Mouse (Mus musculus): ENCODE data around the gene Trp53tg5.

Gene Trp53tg5

DNA sequence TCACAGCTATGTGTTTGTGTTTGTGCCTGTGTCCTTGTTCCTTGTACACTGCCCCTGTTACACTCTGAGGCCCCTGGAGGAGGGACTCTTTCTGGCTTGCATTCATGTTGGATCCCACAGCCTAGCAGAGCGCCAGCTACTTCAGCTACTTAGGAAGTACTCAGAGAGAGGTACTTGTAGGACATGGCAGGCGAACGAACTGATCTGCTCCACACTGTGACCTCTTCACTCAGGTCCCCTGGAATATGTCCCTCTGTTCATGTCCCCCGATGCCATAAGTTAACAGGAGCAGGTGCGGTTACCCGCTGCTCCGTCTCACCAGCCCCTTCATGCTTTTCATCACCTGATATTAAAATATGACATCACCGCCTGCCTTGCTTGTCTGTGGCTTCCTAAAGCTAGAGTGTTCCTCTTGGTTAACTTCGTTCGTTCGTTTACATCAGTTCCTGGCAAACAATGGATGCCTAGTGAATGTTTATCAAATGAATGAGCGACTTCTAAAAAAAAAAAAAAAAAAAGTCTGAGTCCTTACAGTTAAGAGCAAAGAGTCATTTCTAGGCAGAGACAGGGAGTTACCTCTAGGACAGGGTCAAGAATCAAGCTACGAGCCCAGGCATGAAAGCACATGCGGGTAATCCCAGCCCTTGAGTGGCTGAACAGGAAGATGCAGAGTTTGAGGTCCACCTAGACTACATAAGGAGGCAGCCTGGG, 20.3 kb downstream of the Trp53tg5 start:
- intact Hi-C loops (cut with DNase I) = no loop called here

DNA sequence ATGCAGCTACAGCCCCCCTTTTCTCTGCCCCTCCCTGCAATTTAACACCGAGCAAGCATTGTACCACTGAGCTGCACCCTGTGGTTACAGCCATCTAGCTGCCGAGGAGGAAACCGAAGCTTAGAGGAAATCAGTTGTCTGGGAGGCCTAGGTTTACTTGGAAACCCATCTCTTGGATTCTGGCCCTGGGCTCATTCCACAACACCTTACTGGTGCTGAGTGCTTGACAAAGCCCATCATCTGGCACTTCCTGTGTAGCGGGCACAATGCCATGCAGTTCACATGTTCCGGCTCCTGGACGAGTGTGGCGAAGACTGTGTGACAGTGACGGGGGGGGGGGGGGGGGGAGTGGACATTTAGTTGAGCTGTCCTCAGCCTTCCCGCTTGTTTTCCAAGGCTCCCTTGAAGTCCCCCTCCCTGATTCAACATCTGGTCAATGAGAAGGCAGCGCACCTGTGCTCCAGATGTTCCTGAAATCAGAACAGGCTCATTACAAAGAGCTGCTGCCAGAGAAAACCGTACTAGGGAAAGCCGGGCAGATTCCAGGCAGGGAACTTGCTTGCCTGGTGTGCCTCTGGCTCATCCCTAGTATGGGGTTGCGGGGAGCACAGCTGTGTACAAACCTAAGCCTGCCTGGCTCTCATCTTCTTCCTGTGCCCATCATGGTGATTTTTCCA, 21.4 kb downstream of the Trp53tg5 start:
- intact Hi-C loops (cut with DNase I) = no loop called here

DNA sequence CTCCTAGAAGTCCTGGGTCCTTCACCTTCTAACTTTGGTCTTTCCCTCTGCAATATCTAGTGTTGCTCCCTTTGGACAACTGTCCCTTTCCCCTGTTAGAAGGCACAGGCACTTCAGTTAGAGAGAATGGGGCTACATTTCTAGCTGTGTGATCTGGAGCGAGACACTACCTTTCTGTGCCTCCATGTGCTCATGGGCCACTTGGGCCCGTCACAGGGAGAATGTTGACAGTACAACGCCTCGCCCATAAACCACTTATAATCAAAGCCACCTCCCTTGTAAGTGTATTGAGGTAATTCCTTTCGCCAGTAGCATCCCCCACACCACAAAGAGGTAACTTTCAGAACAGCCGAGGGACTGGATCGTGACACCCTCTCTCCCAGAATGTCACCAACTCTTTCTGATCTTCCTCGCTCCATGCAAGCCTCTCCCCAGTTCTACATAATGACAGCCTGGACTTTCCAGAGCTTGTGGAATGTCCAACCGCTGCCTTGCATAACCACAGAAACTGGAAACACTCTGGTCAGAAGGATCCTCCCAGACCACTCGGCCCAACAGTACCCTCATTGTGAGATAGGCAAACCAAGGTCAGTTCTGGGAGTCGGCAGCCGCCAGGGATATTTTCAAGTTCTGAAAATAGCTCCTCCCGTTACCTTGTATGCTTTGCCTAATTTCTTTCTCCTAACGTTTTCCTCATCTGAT, 24.0 kb downstream of the Trp53tg5 start:
- intact Hi-C loops (cut with DNase I) = no loop called here

DNA sequence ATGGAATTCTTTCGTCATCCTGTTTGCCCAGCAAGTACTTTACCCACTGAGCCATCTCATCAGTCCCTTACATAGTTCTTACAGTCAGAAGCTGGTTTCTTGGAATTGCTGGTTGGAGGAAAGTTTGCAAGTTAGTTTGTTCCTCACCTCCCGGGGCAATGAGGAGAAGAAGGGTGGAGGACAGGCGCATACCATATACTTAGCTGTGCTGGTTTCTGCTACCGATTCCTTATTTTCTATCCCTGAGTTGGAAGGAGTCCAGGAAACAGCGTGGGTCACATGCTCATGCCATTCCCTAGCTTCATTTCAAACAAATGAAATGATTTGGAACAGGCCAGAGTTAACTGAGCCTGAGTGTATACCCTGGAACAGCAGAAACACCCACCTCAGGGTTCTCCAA, 24.6 kb downstream of the Trp53tg5 start:
- intact Hi-C loops (cut with DNase I) = no loop called here

DNA sequence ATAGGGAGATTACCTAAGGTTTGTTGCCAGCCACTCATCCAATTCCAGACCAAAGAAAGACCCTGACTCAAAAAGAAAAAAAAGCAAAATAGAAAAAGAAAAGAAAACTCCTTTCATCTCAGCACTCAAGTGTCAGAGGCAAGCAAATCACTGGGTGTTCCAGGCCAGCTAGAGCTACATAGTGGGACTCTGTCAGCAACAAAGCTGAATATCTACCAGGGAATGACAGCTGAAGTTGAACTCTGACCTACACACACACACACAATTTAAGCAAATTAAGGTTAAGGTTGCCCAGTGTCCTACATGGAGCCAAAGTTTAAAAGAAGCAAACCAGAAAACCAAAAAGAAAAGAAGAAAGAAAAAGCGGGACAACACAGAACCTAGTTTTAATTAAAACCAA, 25.4 kb downstream of the Trp53tg5 start:
- intact Hi-C loops (cut with DNase I) = no loop called here

DNA sequence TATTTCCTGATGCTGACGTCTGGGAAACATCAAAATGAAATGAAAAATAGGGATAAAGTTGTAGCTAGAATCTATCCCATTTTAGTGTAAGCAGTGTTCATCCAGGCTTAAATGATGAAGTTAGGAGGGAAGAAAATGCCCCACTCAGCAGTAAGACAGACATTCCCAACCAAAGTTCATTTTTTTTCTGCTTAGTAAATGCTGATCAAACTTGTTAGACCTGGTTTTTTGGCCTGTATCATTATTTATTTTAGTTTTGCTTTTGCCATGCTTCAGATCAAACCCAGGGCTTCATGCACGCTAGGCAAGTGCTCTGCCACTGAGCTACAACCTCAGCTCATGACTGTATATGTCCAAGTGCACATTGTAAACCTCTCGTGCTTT, 27.4 kb downstream of the Trp53tg5 start:
- intact Hi-C loops (cut with DNase I) = no loop called here

DNA sequence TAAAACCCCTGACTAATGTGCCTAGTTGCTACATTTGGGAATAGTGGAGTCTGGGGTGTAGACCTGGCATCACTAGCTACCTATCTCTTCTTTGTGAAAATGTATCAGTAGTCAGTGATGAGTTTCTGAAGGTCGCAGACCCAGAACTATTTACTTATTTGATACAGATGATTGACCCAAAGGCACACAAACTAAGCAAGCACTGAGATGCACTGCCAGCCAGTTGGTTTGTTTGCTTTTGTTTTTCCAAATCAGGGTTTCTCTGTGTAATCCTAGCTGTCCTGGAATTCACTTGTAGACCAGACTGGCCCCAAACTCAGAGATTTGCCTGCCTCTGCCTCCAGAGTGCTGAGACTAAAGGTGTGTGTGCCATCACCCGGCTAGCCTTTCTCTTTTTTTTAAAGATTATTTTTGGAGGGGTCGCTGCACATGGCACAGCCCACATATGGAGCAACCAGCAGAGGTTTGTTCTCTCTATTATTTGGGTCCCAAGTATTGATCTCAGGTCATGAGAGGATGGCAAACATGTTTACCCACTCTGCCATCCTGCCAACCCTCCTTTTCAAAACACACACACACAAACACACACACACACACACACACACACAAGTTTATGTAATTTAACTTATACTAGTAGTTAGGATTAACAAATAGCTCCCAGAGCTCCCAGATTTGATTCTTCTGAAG, 28.0 kb downstream of the Trp53tg5 start:
- intact Hi-C loops (cut with DNase I) = no loop called here

DNA sequence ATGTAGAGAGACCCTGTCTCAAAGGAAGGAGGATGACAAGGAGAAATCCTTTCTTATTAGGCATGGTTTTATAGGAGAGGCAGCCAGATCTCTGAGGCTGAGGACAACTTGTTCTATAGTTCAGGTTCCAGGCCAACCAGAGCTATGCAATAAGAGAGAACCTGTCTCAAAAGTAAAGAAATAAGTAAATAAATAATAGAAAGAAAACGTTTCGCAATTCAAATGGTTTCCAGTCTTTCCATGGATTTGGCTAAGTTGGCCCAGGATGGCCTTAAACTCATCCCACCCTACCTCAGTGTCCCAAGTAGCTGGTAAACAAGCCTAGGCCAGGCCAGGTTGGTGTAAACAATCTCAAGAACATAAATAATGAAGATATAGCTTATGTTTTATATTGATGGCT, 28.8 kb downstream of the Trp53tg5 start:
- intact Hi-C loops (cut with DNase I) = no loop called here

DNA sequence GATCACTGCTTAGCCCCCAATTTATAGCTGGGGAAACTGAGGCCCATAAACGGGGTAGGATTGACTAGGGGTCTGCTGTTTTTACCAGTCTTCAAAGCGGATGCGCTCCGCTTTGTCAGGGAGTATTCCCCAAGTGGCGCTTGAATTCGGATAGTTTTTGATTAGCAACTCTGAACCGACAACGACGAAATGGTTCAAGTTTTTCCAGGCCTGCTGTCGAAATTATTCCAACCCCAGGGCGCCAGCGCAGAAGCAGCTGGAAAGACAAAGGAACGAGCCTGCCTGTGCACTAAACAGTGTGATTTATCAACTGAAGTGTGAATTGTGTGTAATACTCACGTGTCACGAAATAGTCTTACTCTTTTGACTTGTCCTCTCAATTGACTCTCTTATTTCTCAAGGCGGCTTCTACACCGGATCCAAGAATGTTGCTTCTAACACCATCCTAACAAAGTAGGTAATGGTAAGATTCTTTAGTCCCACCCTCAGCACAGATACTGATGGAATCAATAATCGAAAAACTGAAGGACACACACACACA, 30.0 kb downstream of the Trp53tg5 start, which contains the start of gene Sdc4:
Gene Sdc4 (minus strand): TSS at position 428 of the 541 bp plus-strand sequence.
- intact Hi-C loops (cut with DNase I) = no loop called here

DNA sequence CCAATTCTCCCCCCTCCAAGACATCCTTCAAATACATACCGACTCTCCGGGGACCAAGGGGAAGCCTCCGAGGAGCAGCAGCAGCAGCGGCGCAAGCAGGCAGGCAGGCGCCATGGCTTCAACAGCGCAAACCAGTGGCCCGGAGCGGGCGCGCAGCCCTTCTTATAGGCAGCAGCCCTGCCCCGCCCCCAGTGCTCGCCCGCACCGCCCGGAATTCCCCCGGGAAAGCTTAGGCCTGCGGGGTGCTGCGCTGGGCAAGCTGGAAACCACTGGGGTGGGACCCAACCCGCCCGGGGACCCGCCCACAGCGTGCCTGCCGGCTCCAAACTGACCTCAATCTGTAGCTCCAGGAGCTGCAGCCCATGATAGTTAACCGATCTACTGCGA, 30.5 kb downstream of the Trp53tg5 start:
- intact Hi-C loops (cut with DNase I) = no loop called here

DNA sequence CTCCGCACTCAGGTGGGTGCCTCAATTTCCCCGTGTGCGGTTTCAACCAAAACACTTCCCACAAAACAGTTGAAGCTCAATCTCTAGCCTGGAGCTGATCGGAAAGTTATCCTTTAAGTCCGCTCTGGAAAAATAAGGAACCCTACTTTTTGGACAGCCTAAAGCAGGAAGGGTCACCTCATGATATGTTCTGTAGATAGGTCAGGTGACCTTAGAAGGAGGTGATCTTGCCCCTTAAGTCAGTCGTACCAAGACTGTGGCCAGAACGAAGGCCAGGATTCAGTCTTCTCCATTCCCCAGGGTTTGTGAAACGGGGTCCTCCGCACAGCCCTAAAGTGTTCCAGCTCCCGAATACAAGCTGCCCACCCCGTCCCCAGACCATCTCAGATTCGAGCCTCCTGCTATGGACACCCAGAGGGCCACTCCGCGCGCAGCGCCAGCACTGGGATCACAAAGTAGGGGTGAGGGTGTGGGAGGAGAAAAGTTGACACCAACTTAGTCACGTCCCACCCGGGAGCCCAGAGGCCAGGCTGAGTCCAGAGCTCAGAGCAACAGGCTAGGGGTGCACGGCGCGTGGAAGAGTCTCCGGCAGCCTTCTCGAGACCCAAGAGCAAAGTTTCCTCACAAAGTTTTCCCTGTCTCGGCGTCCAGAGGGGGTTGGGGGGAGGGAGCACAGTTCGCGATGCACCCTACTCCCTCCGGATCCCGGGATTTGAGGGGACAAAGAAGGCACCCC, 31.0 kb downstream of the Trp53tg5 start:
- intact Hi-C loops (cut with DNase I) = no loop called here

DNA sequence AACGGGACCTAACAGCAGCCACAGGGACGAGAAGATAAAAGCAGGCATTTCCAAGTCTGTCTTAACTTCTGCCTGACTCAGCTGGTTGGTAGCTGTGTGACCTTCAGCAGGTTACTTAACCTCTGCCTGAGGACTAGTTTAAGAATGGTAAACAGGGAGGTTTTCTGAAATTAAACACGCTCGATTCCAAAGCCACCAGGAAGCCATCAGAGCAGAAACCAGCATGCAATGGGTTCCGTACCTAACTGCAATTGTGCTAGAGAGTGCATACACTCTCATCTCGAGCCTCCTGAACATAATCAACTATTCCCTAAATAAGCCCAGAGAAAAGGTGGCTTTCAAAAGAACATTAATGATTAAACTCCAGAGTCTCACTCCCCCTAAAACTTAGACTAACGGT, 31.8 kb downstream of the Trp53tg5 start:
- intact Hi-C loops (cut with DNase I) = no loop called here

DNA sequence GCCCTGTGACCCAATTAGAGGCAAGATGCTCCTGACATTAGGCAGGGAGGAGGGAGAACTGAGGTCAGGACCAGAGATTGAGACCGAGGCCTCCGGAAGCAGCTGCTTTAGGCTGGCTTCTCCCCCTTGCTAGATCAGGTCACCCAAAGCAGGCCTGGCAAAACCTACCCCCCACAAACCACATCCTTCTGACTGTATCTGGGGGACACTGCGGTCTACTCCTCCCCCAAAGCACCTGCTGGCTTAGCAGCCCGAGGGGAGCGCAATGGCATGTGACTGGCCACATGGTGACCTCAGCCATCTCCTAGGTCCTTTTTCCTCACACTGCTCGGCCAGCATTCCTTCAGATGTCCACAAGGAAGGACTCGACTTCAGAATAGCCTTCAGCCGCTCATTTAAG, 32.4 kb downstream of the Trp53tg5 start:
- intact Hi-C loops (cut with DNase I) = no loop called here

DNA sequence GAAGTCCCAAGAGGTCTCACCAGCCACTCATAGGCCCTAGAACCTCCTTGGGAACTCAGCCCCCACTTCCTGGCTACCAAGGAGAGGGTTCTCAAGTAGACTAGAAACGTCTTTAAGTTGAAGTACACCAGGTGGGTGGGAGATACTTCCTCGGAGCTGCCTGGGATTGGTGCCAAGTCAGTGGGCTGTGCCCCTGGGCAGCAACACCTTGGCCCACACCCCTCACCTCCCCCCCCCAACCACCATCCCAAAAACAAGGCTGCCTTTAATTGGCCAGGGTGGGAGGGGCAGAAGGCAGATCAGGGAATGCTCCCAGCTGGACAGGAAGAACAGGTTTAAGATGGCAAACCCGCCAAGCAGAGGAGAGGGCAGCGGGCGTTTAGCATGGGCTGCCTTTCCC, 33.2 kb downstream of the Trp53tg5 start:
- intact Hi-C loops (cut with DNase I) = no loop called here

DNA sequence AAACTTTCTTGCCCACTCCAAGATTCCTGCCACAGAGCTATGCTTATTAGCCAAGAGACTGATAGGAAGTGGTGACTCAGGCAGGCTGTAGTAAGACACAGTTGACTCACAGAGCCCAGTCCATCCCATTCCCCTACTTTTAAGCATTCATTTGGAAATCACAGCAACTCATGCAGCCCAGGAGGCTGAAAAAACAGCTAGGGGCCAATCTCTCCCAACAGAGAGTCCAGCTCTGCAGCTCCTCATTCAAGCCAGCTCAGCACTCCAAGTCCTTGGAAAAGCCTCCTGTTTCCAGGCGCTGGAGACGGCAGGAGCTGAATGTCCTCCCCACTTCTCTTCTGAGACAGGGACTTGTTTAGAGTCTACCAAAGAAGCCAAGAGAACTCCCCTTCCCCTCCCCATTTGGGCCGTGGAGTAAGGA, 34.5 kb downstream of the Trp53tg5 start:
- intact Hi-C loops (cut with DNase I) = no loop called here

DNA sequence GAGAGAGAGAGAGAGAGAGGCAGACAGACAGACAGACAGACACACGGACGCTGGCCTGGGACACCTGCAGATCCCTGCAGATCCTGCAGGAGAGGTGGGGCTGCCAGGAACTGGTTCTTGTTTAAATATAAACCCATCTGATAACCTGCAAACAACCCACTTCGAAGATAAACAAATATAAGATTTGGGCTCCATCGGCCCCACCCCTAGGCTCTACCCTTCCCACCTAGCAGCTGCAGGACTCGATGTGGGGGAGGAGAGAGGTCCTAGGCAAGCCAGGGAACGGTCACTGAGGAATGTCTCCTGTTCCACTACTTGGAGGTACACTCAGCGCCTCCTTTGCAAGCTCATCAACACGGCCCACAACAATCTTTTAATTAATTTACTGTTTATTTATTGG, 35.3 kb downstream of the Trp53tg5 start:
- intact Hi-C loops (cut with DNase I) = no loop called here

DNA sequence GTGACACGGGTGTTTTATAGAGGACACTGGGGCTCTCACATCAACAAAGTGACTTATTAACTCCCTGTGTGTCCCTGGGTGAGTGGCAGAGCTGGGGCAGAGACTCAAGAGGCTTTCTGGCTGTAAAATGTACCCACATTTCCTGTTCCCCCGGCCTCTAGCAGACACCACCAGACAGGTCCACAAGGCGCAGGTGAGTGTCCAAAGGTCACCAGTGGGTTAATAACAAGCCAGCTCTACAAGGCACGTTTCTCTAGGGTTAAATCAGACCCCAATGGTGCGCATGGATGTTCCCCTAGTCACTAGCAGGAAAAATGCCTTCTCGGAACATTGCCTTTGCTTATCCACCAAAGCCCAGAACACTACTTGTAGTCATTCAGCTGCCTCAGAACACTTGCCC, 35.8 kb downstream of the Trp53tg5 start:
- intact Hi-C loops (cut with DNase I) = no loop called here

DNA sequence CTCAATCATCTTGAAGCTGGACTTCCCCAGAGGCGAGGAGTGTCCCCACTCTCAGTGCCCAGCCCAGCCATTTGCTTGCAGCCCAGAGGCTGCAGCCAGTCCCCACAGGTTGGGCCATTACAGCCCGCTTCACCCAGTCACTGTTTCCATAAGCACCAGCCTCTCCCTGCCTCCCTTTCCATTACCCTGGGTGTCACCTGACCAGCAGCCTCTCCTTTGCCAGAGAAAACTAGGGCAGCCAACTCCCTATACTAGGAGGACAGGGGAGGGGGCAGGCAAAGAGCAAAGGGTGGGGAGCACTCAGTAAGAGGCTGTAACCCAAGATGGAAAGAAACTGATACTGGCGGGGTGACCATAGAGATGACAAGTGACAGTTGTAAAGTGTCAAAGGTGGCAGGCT, 36.6 kb downstream of the Trp53tg5 start:
- intact Hi-C loops (cut with DNase I) = no loop called here

DNA sequence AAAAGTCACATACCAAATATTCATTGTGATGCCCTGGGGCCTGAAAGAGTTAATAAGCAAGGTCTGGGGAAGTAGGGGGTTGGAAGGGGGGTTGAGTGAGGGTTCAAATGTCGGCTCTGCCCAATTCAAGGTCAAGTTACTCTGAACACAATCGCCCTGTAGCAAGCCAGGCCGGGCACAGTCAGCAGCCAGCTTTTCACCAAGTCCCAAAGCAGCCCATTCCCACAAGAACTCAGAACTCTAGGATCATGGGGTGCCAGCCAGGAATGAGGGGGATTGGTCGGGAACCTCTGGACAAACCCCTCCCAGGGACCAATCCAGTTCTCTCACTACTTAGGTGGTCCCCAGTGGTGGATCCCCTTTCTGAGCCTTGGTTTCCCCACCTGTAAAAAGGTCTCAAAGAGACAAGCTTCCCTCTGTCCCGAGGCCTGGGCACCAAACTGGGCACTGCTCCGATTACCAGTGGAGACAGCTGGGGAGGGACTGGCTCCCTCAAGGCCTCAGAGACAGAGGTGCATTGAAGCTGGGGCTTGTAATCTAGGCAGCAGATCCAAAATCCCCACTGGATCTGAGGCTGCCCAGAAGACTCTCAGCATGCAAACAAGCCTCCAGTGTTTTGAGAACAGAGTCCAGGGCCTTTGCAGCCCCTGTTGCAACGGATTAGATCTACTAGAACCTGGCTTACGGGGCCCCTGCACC, 37.2 kb downstream of the Trp53tg5 start:
- intact Hi-C loops (cut with DNase I) = no loop called here
